Mouse (Mus musculus) layer of hippocampus, adult 2 months (tissue): ENCODE data around the gene Cnpy4. TPM values are rescaled to one million over a fixed set of nuclear protein-coding genes. Genes with fewer than 3 reads are reported as not detected.

Source experiments
- DNase-seq, 2 experiments: peaks; one replicate each; pipeline ENCODE4 v3.0.0; 2022; ENCODE audit warnings: low spot score in 2 of 2
- H3K27ac ChIP-seq: fragments of 200-600 bp; 2 replicates; pipeline ENCODE4 v1.8.1; 2022
- H3K4me3 ChIP-seq: fragments of 200-600 bp; 2 replicates; pipeline ENCODE4 v1.8.1; 2022; ENCODE audit warnings: mild to moderate bottlenecking
- CTCF ChIP-seq: fragments of 200-600 bp; conservative IDR thresholded peaks from 2 replicates; pipeline ENCODE4 v1.8.1; 2022; ENCODE audit warnings: antibody characterized with exemption, mild to moderate bottlenecking, moderate library complexity
- long read RNA-seq, 2 experiments: library from polyadenylated mRNA; stranded (forward); transcript quantifications; one replicate each; pipeline ENCODE4 v2.0.0; 2021; ENCODE audit warnings: borderline mapping rate in 2 of 2
- total RNA-seq, 2 experiments: library from RNA; stranded (reverse); gene quantifications; 2 replicates each; pipeline ENCODE4 v1.2.3; 2021

The Cnpy4 gene
- 10 to 100 TPM; 13.4 to 16.5 TPM for total RNA-seq
- long read RNA-seq, experiment 1, partial matches to known transcripts: 0 of 2 reads
- long read RNA-seq, experiment 1, other reads (novel, unspliced or antisense): 0 of 2 reads
- long read RNA-seq, experiment 2, transcript Cnpy4-202 (6 exons, 1,855 nt): major isoform, 7 of 7 reads
- long read RNA-seq, experiment 2, partial matches to known transcripts: 0 of 7 reads
- long read RNA-seq, experiment 2, other reads (novel, unspliced or antisense): 0 of 7 reads

GRCm38 (mm10) chr5:138186950-138187638 lies at the start of gene Cnpy4, which contains the start of gene Taf6:
Cnpy4 (plus strand) TSS chr5:138187485.
Taf6 (minus strand) TSS chr5:138187451.
- Histone ChIP-seq H3K4me3 (peak within 1 kb of the TSS; percentile 99), H3K27ac (peak within 1 kb of the TSS; percentile 92)
- no peak for TF ChIP-seq CTCF

GRCm38 (mm10) chr5:138137935-138138549 lies 49.2 kb upstream of the Cnpy4 start:
- peak; percentile 80 for TF ChIP-seq CTCF
- Histone ChIP-seq H3K4me3 (no peak overlapping the region), H3K27ac (no peak overlapping the region)
- DNase-seq: no peak

More at GRCm38 (mm10) chr5:138186950-138187638, at the start of gene Cnpy4, which contains the start of gene Taf6:
- DNase-seq: peak; percentile 79 to 89

- no peak for DNase-seq
- no peak overlapping the region for H3K4me3 ChIP-seq
- no peak overlapping the region for H3K27ac ChIP-seq
- no peak for TF ChIP-seq CTCF
These were observed 48.7 kb upstream of the Cnpy4 start for GRCm38 (mm10) chr5:138138585-138138984.

GRCm38 (mm10) chr5:138154390-138154789 lies 32.9 kb upstream of the Cnpy4 start:
- H3K27ac ChIP-seq: no peak overlapping the region; the same call in 1 of the 2 replicates
- DNase-seq: no peak
- TF ChIP-seq CTCF: no peak
- peak overlapping the region; percentile 74 for H3K4me3 ChIP-seq

GRCm38 (mm10) chr5:138155443-138155976 lies 31.8 kb upstream of the Cnpy4 start, which contains the start of gene Zfp113:
Zfp113 (minus strand) TSS chr5:138155744.
- Histone ChIP-seq H3K27ac (peak within 1 kb of the TSS; percentile 93), H3K4me3 (peak within 1 kb of the TSS; percentile 74)
- DNase-seq: peak; percentile 90 to 96
- TF ChIP-seq CTCF: peak; percentile 87

- TF ChIP-seq CTCF: no peak
- H3K27ac ChIP-seq: peak overlapping the region; percentile 83
- no peak for DNase-seq
- peak overlapping the region; percentile 70 for H3K4me3 ChIP-seq
These were observed 27.0 kb upstream of the Cnpy4 start for GRCm38 (mm10) chr5:138160224-138160762.

- H3K27ac ChIP-seq: peak within 1 kb of the TSS; percentile 83
- DNase-seq: peak; percentile 95 to 97
- peak within 1 kb of the TSS; percentile 70 for H3K4me3 ChIP-seq
- TF ChIP-seq CTCF: peak; percentile 13; the same call in 1 of the 2 replicates
These were observed 26.2 kb upstream of the Cnpy4 start, which contains the start of gene Cops6 for GRCm38 (mm10) chr5:138160842-138161665. Cops6 (plus strand) TSS chr5:138161071.

GRCm38 (mm10) chr5:138163046-138163445 lies 24.2 kb upstream of the Cnpy4 start:
- DNase-seq: no peak
- Histone ChIP-seq H3K4me3 (no peak overlapping the region), H3K27ac (no peak overlapping the region)
- TF ChIP-seq CTCF: no peak

GRCm38 (mm10) chr5:138163610-138164009 lies 23.7 kb upstream of the Cnpy4 start:
- Histone ChIP-seq H3K4me3 (no peak overlapping the region), H3K27ac (no peak overlapping the region)
- TF ChIP-seq CTCF: no peak
- DNase-seq: no peak

- no peak for TF ChIP-seq CTCF
- no peak overlapping the region for H3K27ac ChIP-seq
- H3K4me3 ChIP-seq: no peak overlapping the region
- no peak for DNase-seq
These were observed 21.7 kb upstream of the Cnpy4 start for GRCm38 (mm10) chr5:138165594-138165993.

GRCm38 (mm10) chr5:138170936-138171561 lies 16.2 kb upstream of the Cnpy4 start:
- peak; percentile 92 to 94 for DNase-seq
- peak overlapping the region; percentile 84 for H3K4me3 ChIP-seq
- peak; percentile 25 for TF ChIP-seq CTCF
- peak overlapping the region; percentile 92 for H3K27ac ChIP-seq
